Mouse (Mus musculus): Measurements from ENCODE around the gene Dnah2. TPM values are rescaled to one million over a fixed set of nuclear protein-coding genes. Genes with fewer than 3 reads are reported as not detected.
"Not testable (repeated sequence)": the region's sequence is repeated elsewhere in the genome, so short reads cannot be mapped to it uniquely, and the experiment has no call there.

Dnah2 gene
- total RNA-seq, 2 experiments from 2014 or later: 4.6 to 5.2 TPM

DNA sequence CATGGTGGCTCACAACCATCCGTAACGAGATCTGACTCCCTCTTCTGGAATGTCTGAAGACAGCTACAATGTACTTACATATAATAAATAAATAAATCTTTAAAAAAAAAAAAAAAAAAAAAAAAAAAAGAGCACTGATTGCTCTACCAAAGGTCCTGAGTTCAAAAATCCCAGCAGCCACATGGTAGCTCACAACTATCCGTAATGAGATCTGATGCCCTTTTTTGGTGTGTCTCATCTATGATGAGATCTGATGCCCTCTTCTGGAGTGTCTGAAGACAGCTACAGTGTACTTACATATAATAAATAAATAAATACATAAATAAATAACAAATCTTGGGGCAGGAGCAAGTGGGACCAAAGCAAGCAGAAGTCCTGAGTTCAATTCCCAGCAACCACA, 7.2 kb downstream of the Dnah2 start:
- not testable (repeated sequence) for H3K27ac ChIP-seq; DNase-seq (ENCODE audit: low spot score in 2 of 2); H3K4me3 ChIP-seq
- TF ChIP-seq CTCF (conservative IDR thresholded peaks at IDR 0.05): peak; percentile 44

DNA sequence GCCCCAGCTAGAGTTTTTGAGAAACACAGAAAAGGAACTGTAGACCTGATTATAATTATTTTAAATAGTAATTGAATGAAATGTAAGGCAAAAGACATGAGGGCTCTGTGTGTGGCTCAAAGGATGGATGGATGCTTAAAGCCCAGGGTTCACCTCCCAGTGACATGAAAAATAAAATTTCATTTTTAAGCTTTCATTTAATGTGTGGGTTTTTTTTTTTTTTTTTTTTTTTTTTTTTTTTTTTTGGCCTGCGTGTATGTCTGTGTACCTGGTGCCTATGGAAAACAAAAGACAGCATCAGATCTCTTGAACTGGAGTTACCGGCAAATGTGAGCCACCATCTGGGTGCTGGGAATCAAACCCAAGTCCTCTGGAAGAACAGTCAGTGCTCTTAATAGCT, 8.2 kb downstream of the Dnah2 start:
- no peak overlapping the region for H3K4me3 ChIP-seq
- no peak overlapping the region for H3K27ac ChIP-seq
- no peak for DNase-seq (ENCODE audit: low spot score in 2 of 2)
- TF ChIP-seq CTCF (conservative IDR thresholded peaks at IDR 0.05): no peak

DNA sequence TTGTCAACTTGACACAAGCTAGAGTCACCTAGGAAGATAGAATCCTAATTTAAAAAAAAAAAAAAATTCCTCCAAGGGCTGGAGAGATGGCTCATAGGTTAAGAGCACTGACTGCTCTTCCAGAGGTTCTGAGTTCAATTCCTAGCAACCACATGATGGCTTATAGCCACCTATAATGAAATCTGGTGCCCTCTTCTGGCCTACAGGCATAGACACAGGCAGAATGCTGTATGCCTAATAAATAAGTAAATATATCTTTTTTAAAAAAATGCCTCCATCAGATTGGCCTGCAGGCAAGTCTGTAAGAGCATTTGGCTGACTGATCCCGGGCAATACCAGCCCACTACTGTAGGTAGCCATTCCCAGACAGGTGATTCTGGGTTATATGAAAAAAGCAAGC, 13.9 kb downstream of the Dnah2 start:
- no peak overlapping the region for H3K27ac ChIP-seq
- DNase-seq (ENCODE audit: low spot score in 2 of 2): no peak
- no peak overlapping the region for H3K4me3 ChIP-seq
- TF ChIP-seq CTCF (conservative IDR thresholded peaks at IDR 0.05): peak; percentile 67

DNA sequence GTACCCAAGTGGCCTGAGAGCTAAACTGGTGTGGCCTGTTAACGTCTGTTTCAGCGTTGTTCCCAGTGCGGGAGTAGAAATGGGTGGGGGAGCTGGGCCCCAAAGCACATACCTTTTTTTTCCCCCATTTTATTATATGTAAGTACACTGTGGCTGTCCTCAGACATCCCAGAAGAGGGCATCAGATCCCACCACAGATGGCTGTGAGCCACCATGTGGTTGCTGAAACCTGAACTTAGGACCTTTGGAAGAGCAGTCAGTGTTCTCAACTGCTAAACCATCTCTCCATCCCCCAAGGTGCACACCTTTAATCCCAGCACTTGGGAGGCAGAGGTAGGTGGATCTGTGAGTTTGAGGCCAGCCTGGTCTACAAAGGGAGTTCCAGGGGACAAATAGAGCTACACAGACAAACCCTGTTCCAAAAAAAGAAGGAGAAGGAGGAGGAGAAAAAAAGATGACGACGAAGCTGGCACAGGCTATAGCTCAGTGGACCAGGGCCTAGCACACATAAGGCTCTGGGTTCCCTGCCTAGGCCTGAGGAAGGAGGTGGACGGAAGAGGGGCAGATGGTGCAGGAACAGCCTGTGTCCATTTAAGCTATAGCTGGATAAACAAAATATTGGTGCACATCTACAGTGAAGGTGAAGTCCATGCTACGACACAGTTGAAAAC, 16.3 kb downstream of the Dnah2 start:
- TF ChIP-seq CTCF (conservative IDR thresholded peaks at IDR 0.05): peak; percentile 50
- Histone ChIP-seq H3K4me3 (no peak overlapping the region), H3K27ac (peak overlapping the region; percentile 70; the same call in 1 of the 2 replicates)
- no peak for DNase-seq (ENCODE audit: low spot score in 2 of 2)

DNA sequence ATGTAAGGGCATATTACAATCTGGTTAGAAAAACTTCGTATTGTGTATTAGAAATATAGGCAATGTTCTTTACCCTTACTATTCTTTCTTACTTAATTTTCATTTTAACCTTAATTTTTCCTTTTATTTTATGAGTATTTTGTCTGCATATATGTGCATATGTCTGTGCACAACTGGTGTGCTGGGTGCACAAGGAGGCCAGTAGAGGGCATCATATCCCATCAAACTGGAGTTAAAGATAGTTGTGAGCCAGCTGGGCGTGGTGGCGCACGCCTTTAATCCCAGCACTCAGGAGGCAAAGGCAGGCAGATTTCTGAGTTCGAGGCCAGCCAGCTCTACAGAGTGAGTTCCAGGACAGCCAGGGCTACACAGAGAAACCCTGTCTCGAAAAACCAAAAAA, 18.2 kb downstream of the Dnah2 start:
- TF ChIP-seq CTCF (conservative IDR thresholded peaks at IDR 0.05): peak; percentile 56
- peak overlapping the region; percentile 70 for H3K27ac ChIP-seq
- H3K4me3 ChIP-seq; DNase-seq (ENCODE audit: low spot score in 2 of 2): not testable (repeated sequence)

DNA sequence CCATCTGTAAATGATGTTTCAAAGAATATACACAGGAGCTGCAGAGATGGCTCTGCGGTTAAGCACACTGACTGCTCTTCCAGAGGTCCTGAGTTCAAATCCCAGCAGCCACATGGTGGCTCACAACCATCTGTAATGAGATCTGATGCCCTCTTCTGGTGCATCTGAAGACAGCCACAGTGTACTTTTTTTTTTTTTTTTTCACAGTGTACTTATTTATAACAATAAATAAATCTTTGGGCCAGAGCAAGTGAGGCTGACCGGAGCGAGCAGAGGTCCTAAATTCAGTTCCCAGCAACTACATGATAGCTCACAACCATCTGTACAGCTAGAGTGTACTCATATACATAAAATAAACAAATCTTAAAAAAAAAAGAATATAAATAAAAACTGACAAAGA, 18.6 kb downstream of the Dnah2 start:
- DNase-seq (ENCODE audit: low spot score in 2 of 2); H3K27ac ChIP-seq; H3K4me3 ChIP-seq: not testable (repeated sequence)
- peak; percentile 46 for TF ChIP-seq CTCF (conservative IDR thresholded peaks at IDR 0.05)

DNA sequence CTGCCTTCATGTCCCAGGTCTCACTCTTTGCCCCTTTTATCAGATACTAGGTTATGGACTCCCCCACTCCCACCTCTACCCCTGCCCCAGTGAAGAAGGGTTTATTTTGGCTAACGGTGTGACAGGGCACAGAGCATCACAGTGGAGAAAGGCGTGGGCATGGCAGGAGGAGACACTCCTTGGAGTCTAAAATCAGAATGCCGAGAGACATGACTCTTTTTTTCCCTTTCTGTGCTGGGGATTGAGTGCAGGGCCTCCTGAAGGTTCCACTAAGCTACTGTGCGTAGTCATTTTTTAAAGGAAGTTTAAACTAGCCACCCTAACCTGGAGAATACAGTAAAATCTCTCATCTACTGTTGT, 20.9 kb downstream of the Dnah2 start:
- Histone ChIP-seq H3K4me3 (no peak overlapping the region), H3K27ac (peak overlapping the region; percentile 83)
- DNase-seq (ENCODE audit: low spot score in 2 of 2): no peak
- TF ChIP-seq CTCF (conservative IDR thresholded peaks at IDR 0.05): no peak

DNA sequence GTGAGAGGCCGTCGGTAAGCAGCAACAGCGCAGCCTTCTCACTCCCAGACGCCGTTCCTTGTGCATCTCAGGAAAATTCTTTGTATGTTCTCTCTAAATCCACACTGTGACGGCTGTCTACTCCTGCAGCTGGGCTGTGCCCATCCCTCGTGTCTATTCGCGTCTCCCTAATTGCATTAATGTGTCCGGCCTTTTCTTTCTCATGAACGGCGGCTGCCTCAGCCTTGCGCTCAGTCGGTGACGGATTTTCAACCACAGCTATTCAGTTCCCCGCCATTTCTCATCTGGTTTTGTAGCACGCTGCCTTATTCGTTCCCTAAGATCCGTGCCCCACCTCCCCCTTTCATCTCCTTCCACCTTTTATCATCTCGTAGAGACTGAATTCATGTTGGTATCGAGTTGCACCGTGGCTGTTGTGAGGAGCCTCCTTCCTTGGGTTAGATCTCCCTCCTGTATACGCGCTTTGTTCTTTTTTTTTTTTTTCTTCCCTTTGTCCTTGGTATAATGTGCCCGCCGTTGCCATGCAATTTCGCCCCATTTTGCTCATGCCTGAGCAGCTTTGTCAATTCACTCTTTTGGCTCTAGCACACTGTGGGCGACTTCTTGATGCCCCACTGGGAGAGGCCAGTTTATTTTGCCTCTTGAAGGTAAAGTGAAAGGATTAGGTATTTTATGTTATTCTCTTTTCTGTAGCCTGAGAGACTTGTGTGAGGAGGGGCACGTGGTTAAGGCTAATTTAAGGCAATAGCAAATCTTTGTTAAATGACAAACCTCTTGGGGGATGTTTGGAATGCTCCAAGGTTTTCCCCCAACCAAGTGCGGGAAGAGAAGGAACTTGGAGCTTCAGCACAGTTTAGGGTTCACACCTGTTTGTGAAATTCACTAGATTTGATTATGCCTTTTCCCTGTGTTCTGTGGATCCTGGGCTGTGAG, 21.5 kb downstream of the Dnah2 start:
- no peak for TF ChIP-seq CTCF (conservative IDR thresholded peaks at IDR 0.05)
- DNase-seq (ENCODE audit: low spot score in 2 of 2): peak in 1 of 2 experiments; percentile 33
- Histone ChIP-seq H3K27ac (peak overlapping the region; percentile 83), H3K4me3 (peak overlapping the region; percentile 45)

DNA sequence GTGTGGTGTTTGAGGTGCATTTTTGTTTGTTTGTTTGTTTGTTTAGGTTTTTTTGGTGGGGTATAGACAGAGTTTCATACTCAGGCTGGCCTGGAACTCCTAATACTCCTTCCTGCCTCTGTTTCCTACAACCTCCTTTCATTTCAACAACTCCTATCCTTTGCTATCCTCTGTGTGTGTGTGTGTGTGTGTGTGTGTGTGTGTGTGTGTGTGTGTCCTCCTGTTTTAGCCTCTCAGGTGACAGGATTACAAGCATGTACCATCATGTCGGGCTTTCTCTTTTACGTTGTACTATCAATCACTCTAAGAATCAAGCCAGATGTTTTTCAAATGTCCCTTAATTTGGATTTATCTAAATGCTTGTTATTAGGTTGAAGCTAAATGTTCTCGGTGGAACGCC, 22.3 kb downstream of the Dnah2 start:
- TF ChIP-seq CTCF (conservative IDR thresholded peaks at IDR 0.05): no peak
- H3K27ac ChIP-seq: peak overlapping the region; percentile 83
- DNase-seq (ENCODE audit: low spot score in 2 of 2): no peak
- H3K4me3 ChIP-seq: peak overlapping the region; percentile 45; the same call in 1 of the 2 replicates

DNA sequence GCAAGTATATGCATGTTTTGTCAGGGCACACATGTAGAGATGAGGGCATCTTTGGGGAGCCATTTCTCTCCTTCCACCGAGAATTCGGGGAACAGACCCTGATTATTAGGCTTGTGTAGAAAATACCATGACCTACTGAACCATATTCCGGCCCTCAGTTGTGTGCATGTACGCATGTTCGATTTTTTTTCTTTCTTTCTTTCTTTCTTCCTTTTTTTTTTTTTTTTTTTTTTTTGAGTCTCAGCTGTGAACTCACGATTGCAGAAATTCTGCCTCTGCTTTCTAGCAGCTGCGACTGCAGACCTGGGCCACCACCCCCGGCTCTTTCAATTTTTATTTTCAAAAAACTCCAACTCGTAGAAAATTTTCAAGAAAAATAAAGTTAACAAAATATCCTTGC, 23.2 kb downstream of the Dnah2 start:
- H3K27ac ChIP-seq: no peak overlapping the region
- H3K4me3 ChIP-seq: no peak overlapping the region
- no peak for DNase-seq (ENCODE audit: low spot score in 2 of 2)
- TF ChIP-seq CTCF (conservative IDR thresholded peaks at IDR 0.05): no peak

DNA sequence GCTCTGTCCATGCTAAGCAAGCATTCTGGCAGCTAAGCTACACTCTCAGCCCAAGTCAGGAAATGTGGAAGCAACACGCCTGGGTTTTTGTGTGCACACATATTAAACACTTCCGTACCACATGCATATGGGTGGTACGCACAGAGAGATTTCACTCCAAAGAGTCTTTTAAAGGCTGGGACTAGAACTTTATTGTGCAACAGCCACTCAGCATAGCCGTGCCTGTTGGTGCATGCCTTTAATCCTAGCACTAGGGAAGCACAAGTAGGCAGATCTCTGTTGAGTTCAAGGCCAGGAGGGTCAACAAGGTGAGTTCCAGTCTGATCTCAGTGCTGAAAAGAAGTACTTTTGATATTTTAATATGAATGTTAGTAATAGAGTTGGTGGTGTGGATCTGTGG, 25.3 kb downstream of the Dnah2 start:
- Histone ChIP-seq H3K4me3 (no peak overlapping the region), H3K27ac (no peak overlapping the region)
- no peak for DNase-seq (ENCODE audit: low spot score in 2 of 2)
- no peak for TF ChIP-seq CTCF (conservative IDR thresholded peaks at IDR 0.05)

DNA sequence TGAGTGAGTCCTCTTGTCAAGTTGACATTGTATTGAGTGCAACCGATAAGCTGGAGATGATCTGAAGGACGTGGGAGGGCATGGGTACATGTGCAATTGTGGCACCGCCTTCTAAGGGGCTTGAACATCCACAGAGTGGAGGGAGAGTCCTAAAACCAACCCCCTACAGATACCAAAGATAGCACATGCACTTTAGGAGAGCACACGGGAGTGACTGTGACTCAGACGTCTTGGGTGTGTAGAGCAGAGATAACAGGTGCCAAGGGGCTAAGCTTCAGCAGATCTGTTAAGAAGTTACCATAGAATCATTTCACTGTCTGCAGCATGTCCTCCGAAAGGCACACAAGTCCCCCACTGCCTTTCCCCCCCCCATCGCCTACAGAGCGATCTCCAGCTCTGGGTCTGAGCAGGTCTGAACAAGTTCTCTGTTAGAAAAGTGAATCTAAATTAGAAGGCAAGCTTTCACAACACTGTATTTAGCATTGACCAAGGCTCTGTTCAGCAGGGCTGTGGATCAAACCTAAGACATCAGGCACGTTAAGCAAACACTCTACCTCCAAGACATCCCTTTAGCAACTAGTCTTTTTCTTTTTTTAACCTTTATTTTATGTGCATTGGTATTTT, 27.3 kb downstream of the Dnah2 start:
- Histone ChIP-seq H3K4me3 (no peak overlapping the region), H3K27ac (no peak overlapping the region)
- TF ChIP-seq CTCF (conservative IDR thresholded peaks at IDR 0.05): no peak
- DNase-seq (ENCODE audit: low spot score in 2 of 2): no peak

DNA sequence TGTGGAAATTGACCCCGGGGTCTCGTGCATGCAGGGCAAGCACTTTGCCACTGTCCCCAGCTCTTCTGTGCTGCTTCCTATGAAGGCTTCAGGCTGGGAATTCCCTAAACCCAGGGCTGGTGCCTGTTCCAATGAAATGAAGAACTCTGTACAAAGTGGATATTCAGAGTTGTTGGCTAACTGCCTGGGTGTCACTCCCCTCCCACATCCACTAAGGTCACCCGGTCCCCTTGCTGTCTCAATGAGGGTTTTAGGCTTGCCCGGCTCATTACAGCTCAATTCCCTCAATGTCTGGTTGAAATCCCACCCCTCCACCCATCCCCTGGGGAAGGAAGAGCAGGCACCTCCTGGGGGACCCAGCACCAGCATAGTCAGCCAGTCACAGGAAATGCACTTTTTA, 28.9 kb downstream of the Dnah2 start:
- no peak for DNase-seq (ENCODE audit: low spot score in 2 of 2)
- no peak for TF ChIP-seq CTCF (conservative IDR thresholded peaks at IDR 0.05)
- Histone ChIP-seq H3K4me3 (no peak overlapping the region), H3K27ac (no peak overlapping the region)
